Mouse (Mus musculus) cerebellum, postnatal 14 days (tissue): ENCODE results near the gene Csad.

Experiments used
- DNase-seq, 2 experiments: peaks; one replicate each; pipeline ENCODE4 v3.0.0; 2021; ENCODE audit warnings: mixed read lengths in 2 of 2

Csad gene

DNA sequence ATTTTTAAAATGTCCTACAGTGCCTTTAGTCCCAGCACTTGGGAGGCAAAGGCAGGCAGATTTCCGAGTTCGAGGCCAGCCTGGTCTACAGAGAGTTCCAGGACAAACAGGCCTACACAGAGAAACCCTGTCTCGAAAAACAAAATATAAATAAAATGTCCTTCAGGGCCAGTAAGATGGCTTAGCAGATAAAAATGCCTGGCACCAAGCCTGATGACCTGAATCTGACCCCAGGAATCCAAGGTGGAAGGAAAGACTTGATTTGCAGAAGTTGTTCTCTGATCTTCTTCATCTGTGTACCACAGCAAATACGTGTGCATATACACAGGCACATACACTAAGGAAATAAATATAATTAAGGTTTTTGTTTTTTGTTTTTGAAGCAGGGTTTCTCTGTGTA is 9.2 kb downstream of the Csad start:
- DNase-seq, result no peak

- DNase-seq, result no peak
Measured at GRCm38 (mm10) chr15:102194439-102194838, 10.1 kb downstream of the Csad start.

- DNase-seq, result no peak
Measured at GRCm38 (mm10) chr15:102193652-102194051, 10.9 kb downstream of the Csad start.

GRCm38 (mm10) chr15:102192820-102193386 is 11.6 kb downstream of the Csad start:
- DNase-seq, result no peak

GRCm38 (mm10) chr15:102192271-102192812 is 12.2 kb downstream of the Csad start:
- DNase-seq, result no peak

GRCm38 (mm10) chr15:102191699-102192098 is 12.8 kb downstream of the Csad start:
- no peak for DNase-seq

- DNase-seq, result no peak
Measured at GRCm38 (mm10) chr15:102188883-102189282, 15.6 kb downstream of the Csad start.

DNA sequence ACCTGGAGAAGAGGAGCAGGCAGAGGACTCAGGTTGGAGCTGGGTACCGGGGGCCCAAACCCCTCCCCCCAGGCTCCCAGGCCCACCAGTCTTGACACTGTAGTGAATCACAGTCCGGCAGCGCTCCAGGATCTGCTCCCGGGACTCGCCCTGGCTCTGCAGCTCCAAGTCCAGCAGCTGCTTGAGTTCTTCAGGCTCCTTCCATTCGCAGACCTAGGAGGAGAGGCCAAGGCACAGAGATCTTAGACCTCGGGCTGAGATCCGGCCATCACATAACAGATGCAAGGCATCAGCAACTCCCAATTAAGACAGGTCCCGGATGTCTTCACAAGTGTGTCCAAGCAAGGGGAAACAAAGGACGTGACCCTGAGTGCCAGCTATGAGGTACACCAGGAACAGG is 16.4 kb downstream of the Csad start:
- DNase-seq, result no peak

- DNase-seq, result no peak
Measured at GRCm38 (mm10) chr15:102186239-102186638, 18.3 kb downstream of the Csad start.

DNA sequence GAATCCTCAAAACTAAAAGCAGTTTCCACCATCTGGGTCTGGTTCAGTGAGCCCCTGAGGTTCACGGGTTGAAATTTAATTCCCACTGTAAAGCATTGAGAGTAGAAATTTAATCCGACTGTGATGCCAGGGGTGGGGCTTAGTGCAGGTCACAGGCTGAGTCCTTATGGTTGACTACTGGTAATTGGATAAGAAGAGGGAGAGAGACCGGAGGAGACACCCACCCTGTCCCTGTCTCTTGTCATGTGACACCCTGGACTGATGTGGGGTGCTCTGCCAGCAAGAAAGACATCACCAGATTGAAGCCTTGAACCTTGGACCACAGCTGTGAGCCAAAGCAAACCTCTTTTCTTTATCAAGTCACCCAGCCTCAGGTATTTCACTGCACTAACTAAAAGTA is 21.4 kb downstream of the Csad start:
- DNase-seq, result no peak

GRCm38 (mm10) chr15:102179924-102180323 is 24.6 kb downstream of the Csad start:
- no peak for DNase-seq

DNA sequence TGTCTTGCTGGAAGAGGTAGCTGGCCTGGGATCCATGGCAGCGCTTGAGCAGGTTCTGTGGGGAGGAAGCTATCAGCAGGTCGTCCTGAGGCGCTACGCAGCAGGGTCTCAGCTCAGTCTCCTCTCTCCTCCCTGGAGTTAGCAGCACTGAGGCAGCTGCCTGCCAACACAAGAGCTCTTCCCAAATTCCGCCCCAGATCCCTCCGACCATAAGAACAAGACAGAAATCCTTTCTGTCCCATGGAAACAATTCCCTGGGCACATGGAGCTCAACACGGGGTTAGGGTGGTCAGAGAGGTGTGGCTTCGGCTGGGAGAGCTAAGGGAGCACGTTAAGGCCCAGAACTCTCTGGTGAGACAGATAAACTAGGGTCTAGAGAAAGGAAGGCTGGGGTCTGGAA is 25.4 kb downstream of the Csad start:
- DNase-seq, result no peak

- peak; percentile 93 to 94 for DNase-seq
Measured at GRCm38 (mm10) chr15:102178279-102178678, 26.2 kb downstream of the Csad start.

- peak in 1 of 2 experiments; percentile 47 for DNase-seq
Measured at GRCm38 (mm10) chr15:102177417-102177816, 27.1 kb downstream of the Csad start.

DNA sequence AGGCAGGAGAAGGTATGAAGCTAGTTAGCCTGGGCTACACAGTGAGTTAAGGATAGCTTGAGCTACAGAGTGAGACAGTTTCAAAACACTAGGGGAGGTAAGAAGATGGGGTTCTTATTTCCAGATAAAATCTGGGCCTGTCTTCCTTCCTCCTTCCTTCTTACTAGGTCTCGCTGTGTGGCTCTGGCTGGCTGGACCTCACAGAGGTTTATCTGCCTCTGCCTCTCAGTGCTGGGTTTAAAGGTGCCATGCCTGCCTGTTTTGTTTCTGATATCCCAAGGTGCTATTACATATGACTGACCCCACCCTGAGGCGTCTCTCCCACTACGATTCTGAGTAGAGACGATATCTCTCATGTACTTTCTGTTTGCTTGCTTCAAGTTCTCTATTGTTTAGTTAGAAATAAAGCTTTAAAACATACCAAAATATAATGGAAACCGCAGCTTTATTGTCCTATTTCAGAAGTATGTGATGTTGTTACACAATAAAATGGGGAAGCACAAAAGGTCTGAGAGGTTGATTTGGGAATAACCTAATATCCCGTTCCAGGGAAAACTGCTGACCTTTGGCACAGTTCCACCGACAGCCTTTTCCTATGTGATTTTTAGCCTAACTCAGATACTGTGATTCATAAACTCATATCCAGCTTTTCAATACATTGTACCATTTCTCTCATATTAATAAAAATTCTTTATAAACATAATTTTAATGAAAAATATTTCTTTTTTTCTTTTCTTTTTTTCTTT is 27.8 kb downstream of the Csad start:
- no peak for DNase-seq

DNA sequence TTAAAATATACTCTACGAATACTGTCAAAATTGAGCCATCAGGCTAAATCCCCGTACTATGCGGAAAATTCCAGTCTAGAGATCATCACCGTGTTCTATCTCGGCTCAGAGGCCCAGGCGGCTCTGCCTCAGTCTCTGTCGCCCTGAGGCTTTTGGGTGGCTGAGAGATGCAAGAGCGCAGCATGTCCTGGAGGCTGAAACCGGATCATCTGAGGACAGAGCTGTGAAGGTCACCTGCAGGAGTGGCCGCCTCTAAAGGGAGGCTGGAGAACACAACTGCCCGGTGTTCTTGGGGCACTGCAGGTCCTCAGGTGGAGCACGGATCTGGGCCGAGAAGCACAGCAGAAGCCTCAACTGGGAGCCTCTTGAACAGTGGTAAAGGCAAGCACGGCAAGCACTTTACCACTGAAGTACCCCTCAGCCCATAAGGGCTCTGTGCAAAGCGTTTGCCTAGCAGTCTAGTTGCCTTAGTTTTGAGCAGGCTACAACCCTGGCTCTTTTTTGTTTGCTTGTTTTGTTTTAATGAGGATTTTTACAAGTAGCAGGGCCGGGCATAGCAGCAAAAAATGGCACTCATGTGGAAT is 28.7 kb downstream of the Csad start:
- DNase-seq, result no peak

DNA sequence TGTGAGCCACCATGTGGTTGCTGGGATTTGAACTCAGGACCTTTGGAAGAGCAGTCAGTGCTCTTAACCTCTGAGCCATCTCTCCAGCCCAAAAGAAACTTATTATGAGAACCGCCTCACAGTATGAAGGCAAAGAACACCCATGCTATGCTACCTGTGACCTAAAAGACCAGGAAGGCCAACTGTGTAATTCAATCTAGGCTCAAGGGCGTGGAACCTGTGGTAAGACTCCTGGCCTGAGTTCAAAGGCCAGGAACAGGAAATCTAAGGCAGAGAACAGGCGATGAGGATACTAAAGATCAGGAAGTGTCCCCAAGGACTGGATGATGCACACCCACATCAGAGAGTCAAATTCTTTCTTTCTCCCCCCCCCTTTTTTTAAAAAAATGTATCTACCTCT is 30.9 kb downstream of the Csad start:
- DNase-seq, result no peak

- no peak for DNase-seq
Measured at GRCm38 (mm10) chr15:102169064-102169463, 35.5 kb downstream of the Csad start.

DNA sequence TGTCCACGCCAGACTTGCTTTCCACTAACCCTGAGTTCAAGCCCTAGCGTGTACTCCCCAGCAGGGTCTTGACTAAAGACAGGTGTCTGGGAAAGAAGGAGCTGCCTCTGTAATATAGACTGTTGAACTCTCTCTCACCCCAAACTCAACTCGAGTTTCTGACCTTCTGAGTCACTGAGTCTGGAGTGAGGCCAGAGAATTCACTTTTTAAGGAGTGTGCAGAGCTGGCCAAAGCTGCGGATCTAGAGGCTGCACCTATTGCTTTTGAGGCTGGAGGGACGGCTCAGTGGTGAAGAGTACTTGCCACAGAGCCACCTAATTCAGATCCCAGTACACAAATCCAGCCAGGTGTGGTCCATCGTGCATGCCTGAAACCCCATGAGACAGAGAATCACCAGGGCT is 36.9 kb downstream of the Csad start:
- no peak for DNase-seq

DNA sequence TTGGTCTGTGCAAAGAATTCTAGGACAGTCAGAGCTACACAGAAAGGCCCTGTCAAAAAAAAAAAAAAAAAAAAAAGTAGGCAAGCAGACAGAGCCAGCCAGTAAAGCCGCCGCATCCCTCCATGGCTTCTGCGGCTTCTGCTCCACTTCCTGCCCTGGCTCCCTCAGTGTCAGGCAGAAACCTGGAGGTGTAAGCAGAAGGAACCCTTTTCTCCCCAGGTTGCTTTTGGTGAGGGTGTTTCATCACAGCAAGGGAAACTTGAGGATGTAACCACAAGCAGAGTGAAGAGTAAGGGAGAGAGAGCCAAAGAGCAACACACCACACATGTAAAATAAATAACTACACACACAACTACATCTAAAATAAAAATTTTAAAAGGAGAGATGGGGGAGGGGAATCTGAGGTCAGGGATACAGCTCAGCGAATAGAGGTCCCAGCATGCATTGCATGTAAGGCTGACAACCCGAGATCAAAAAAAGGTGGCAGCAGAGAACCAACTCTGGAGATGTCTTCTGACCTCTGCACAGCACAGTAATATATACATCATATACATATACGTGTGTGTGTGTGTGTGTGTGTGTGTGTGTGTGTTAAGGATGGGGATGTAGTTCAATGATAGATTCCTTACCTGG is 38.9 kb downstream of the Csad start:
- no peak for DNase-seq

DNA sequence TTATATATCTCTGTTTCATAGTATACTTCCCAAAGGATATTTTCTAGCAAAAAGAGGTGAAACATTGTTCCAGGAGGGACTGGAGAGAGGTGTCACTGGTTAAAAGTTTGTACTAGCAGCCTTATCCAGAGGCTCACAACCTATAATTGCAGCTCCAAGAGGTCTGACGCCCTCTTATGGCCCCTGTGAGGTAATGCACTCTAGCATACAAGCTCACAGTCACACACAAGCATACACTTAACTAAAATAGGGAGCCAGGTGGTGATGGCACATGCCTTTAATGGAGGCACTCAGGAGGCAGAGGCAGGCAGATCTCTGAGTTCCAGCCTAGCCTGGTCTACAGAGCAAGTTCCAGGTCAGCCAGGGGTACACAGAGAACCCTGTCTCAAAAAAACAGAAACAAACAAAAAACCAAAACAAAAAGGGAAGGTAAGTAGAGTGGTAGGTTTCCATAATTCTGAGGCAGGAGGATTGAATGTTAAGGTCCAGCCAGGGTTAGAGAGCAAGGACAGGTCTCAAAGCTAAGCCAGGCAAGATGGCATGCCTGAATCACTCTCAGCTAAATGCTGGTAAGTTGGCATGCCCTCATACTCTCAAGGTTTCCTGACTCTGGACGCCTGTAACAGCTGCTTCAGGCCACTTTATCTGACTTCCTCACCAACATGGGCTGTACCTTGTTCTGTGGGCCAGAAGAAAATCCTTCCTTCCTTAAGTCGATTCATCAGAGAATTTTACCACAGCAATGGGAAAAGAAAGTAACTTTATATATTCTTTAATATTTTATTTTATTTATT is 40.4 kb downstream of the Csad start:
- no peak for DNase-seq

- no peak for DNase-seq
Measured at GRCm38 (mm10) chr15:102160415-102161060, 44.0 kb downstream of the Csad start.
